Mouse (Mus musculus): Measurements from ENCODE around the gene Henmt1. TPM values are rescaled to one million over a fixed set of nuclear protein-coding genes. Genes with fewer than 3 reads are reported as not detected.

The Henmt1 gene
- polyA plus RNA-seq, 1 experiment from 2014 or later = 3.0 TPM

DNA sequence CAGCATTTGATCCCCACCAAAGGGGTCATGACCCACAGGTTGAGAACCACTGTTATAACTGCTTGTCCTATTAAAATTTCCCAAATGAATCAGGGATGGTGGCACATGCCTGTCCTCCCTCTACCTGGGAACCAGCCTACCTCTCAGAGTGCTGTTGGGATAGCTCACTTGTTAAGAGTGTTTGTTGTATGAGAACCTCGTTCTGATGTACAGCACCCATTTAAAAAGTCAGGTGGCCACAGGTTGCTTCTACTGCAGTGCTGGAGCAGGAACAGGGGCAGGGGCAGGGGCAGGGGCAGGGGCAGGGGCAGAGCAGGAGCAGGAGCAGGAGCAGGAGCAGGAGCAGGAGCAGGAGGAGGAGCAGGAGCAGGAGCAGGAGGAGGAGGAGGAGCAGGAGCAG is 59.5 kb downstream of the Henmt1 start:
- Histone ChIP-seq H3K9ac (ENCODE audit: low read depth, low read length) (no peak overlapping the region), H3K4me3 (ENCODE audit: low read depth, low read length) (no peak overlapping the region), H3K27ac (ENCODE audit: low read length) (no peak overlapping the region), H3K27me3 (ENCODE audit: control insufficient read depth, insufficient read depth, low read depth, low read length) (no peaks in the 10 kb centered on the region), H3K4me2 (ENCODE audit: low read length) (no peak overlapping the region), H3K4me1 (ENCODE audit: control insufficient read depth, insufficient read depth, low read length) (no peaks in the 10 kb centered on the region), H3K9me3 (replicated peaks; ENCODE audit: control insufficient read depth, low read length, poor library complexity, severe bottlenecking) (no peaks in the 10 kb centered on the region), H3K36me3 (ENCODE audit: control insufficient read depth, insufficient read depth, low read length) (peaks cover 5% of the 10 kb centered on the region)
- WGBS = 80% methylated on average over 1 of the region's 1 CpGs
- ATAC-seq = no peak

DNA sequence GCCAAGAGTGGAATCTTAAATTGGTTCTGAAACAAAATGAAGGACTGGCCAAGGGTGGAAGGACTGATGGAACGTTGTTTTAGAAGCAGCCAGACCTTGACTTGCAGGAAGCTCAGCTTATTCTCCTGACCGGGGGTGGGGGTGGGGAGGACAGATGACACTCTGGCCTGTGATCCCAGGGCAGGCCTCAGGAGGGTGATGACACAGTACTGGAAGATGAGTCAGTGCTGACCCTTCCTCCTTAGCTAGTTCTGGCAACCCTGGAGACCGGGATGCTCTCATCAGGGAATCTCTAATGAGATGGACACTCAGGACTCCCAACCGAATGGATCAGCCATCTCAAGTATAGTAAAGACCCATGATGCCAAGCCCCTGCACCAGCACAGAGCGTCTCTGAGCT is 66.1 kb downstream of the Henmt1 start:
- Histone ChIP-seq H3K4me1 (ENCODE audit: control insufficient read depth, insufficient read depth, low read length) (no peaks in the 10 kb centered on the region), H3K27ac (ENCODE audit: low read length) (no peak overlapping the region), H3K9me3 (replicated peaks; ENCODE audit: control insufficient read depth, low read length, poor library complexity, severe bottlenecking) (no peaks in the 10 kb centered on the region), H3K4me2 (ENCODE audit: low read length) (no peak overlapping the region), H3K27me3 (ENCODE audit: control insufficient read depth, insufficient read depth, low read depth, low read length) (no peaks in the 10 kb centered on the region), H3K9ac (ENCODE audit: low read depth, low read length) (no peak overlapping the region), H3K4me3 (ENCODE audit: low read depth, low read length) (no peak overlapping the region), H3K36me3 (ENCODE audit: control insufficient read depth, insufficient read depth, low read length) (peaks cover 3% of the 10 kb centered on the region; the same call in 1 of the 2 replicates)
- ATAC-seq = no peak
- WGBS = 81% methylated on average over 5 of the region's 5 CpGs

DNA sequence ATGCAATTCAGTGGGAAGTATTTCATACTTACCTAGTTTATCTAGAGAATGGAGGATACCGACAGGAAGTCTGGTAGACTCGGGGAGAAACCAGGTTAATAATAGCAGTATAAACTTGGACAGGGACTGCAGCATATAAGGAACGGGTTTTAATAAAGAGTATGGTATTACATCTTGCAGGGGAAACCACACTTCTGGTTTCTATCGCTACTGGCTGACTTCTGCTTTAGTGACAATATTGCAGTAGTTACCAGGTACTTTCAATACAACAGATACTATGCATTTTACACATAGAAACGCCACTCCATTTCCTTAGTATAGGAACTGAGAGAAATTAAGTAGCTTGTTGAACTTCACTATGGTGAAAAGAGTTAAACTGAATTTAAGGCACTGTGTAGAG is 68.5 kb downstream of the Henmt1 start:
- Histone ChIP-seq H3K27ac (ENCODE audit: low read length) (no peak overlapping the region), H3K27me3 (ENCODE audit: control insufficient read depth, insufficient read depth, low read depth, low read length) (no peaks in the 10 kb centered on the region), H3K4me3 (ENCODE audit: low read depth, low read length) (no peak overlapping the region), H3K9me3 (replicated peaks; ENCODE audit: control insufficient read depth, low read length, poor library complexity, severe bottlenecking) (no peaks in the 10 kb centered on the region), H3K36me3 (ENCODE audit: control insufficient read depth, insufficient read depth, low read length) (no peaks in the 10 kb centered on the region), H3K9ac (ENCODE audit: low read depth, low read length) (no peak overlapping the region), H3K4me1 (ENCODE audit: control insufficient read depth, insufficient read depth, low read length) (no peaks in the 10 kb centered on the region), H3K4me2 (ENCODE audit: low read length) (no peak overlapping the region)
- 95% methylated on average over 5 of the region's 5 CpGs for WGBS
- ATAC-seq = no peak

Other genes starting within 250 kb of the Henmt1 start
- gene Gpsm2, start 217.6 kb upstream of the Henmt1 start, polyA plus RNA-seq (2015; fragmentation: Nextera tagmentation; extraction: Ambion mirVana) = 16.6 and 19.4 TPM in 2 replicates
- not detected in 2 replicates for gene Aknad1, start 200.2 kb upstream of the Henmt1 start, polyA plus RNA-seq (2015; fragmentation: Nextera tagmentation; extraction: Ambion mirVana)
- 16.2 and 16.9 TPM in 2 replicates for gene Stxbp3, start 99.3 kb upstream of the Henmt1 start, polyA plus RNA-seq (2015; fragmentation: Nextera tagmentation; extraction: Ambion mirVana)
- gene Fndc7, start 49.9 kb upstream of the Henmt1 start, polyA plus RNA-seq (2015; fragmentation: Nextera tagmentation; extraction: Ambion mirVana) = 0.08 TPM in 1 of 2 replicates, not detected in the other
- gene Prpf38b, start 28.1 kb upstream of the Henmt1 start, polyA plus RNA-seq (2015; fragmentation: Nextera tagmentation; extraction: Ambion mirVana) = 54.2 and 56.8 TPM in 2 replicates
- 0.80 TPM in 1 of 2 replicates, not detected in the other for gene Gm9857, start 572 bp downstream of the Henmt1 start, polyA plus RNA-seq (2015; fragmentation: Nextera tagmentation; extraction: Ambion mirVana)
- gene Fam102b, start 87.7 kb downstream of the Henmt1 start, polyA plus RNA-seq (2015; fragmentation: Nextera tagmentation; extraction: Ambion mirVana) = 13.4 and 14.1 TPM in 2 replicates
- not detected in 2 replicates for gene Slc25a54, start 140.6 kb downstream of the Henmt1 start, polyA plus RNA-seq (2015; fragmentation: Nextera tagmentation; extraction: Ambion mirVana)
- gene Slc25a24, start 183.3 kb downstream of the Henmt1 start, polyA plus RNA-seq (2015; fragmentation: Nextera tagmentation; extraction: Ambion mirVana) = 4.3 and 5.2 TPM in 2 replicates